Mouse (Mus musculus) lung, adult 2 months (tissue): ENCODE measurements around the gene Heatr5a.

Source experiments
- CTCF ChIP-seq: fragments of 200-500 bp; IDR thresholded peaks from 2 replicates; pipeline ENCODE4 v1.5.1; 2011; ENCODE audit warnings: mild to moderate bottlenecking, low read length, control low read depth; ENCODE audit not compliant: insufficient read depth
- POLR2A ChIP-seq: fragments of 200-500 bp; IDR thresholded peaks from 2 replicates; pipeline ENCODE4 v1.6.1; 2011; ENCODE audit warnings: low read depth, mild to moderate bottlenecking, control low read depth, low read length, borderline replicate concordance; ENCODE audit errors: extremely low read depth

DNA sequence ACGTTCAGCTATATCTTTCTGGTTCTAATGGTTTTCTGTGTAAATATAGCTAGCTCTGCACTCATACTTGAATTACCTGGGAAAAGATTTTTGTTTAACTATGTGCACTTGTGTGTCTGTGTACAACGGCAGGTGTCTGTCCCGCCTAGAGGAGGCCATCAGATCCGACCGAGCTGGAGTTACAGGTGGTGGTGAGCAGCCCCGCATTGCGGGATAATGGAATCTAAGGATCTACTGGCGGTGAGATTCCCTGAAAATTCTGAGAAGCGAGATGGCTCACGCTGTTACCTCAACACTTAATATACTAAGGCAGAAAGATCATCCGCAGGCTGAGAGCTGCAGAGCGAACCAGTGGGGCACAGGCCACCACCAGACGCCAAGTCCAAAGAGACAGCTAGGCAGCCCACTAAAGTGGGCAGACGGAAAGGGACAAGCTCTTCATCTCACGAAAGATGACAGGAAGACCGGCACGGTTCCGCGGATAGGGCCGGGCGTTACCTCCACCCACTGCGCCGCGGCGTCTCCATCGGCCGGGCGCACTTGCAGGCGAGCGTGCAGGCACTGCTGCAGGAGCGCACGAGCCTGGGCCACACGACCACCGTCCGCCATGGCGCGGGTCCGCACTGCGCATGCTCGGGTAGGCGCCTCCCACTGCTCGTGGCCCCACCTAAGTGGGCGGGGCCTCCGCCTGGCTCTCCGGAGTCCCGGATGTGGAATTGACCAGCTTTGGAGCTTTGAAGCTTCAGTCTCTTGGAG, 34.9 kb upstream of the Heatr5a start, which contains the start of gene Dtd2:
- TF ChIP-seq POLR2A (peak; percentile 99), CTCF (no peak)
